Mouse (Mus musculus): Measurements from ENCODE around the gene Zdhhc12. TPM values are rescaled to one million over a fixed set of nuclear protein-coding genes. Genes with fewer than 3 reads are reported as not detected.
"Not testable (repeated sequence)": the region's sequence is repeated elsewhere in the genome, so short reads cannot be mapped to it uniquely, and the experiment has no call there.

Gene Zdhhc12
- polyA plus RNA-seq, 1 experiment from 2014 or later: 26.9 TPM

- H3K36me3 ChIP-seq (ENCODE audit: control insufficient read depth, insufficient read depth, low read length): no peaks in the 10 kb centered on the region
- H3K9ac ChIP-seq (ENCODE audit: low read depth, low read length): peak overlapping the region; percentile 52
- ATAC-seq: no peak
- H3K9me3 ChIP-seq (replicated peaks; ENCODE audit: control insufficient read depth, low read length, poor library complexity, severe bottlenecking): no peaks in the 10 kb centered on the region
- peak overlapping the region; percentile 41 for H3K4me3 ChIP-seq (ENCODE audit: low read depth, low read length)
- peaks cover 20% of the 10 kb centered on the region for H3K4me1 ChIP-seq (ENCODE audit: control insufficient read depth, insufficient read depth, low read length)
- WGBS: under 1% methylated on average over 40 of the region's 40 CpGs
- peak overlapping the region; percentile 97 for H3K4me2 ChIP-seq (ENCODE audit: low read length)
- H3K27me3 ChIP-seq (ENCODE audit: control insufficient read depth, insufficient read depth, low read depth, low read length): peaks cover 3% of the 10 kb centered on the region; the same call in 1 of the 2 replicates
- peak overlapping the region; percentile 73 for H3K27ac ChIP-seq (ENCODE audit: low read length)
Observed at GRCm38 (mm10) chr2:30062249-30063093, 31.0 kb downstream of the Zdhhc12 start.

GRCm38 (mm10) chr2:30061215-30062166 lies 32.0 kb downstream of the Zdhhc12 start:
- WGBS: 8% methylated on average over 37 of the region's 37 CpGs

GRCm38 (mm10) chr2:30058418-30058817 lies 35.0 kb downstream of the Zdhhc12 start:
- H3K27ac ChIP-seq (ENCODE audit: low read length): no peak overlapping the region
- no peak overlapping the region for H3K4me3 ChIP-seq (ENCODE audit: low read depth, low read length)
- H3K36me3 ChIP-seq (ENCODE audit: control insufficient read depth, insufficient read depth, low read length): no peaks in the 10 kb centered on the region
- H3K4me1 ChIP-seq (ENCODE audit: control insufficient read depth, insufficient read depth, low read length): peaks cover 16% of the 10 kb centered on the region
- H3K4me2 ChIP-seq (ENCODE audit: low read length): no peak overlapping the region
- H3K9ac ChIP-seq (ENCODE audit: low read depth, low read length): no peak overlapping the region
- no peaks in the 10 kb centered on the region for H3K9me3 ChIP-seq (replicated peaks; ENCODE audit: control insufficient read depth, low read length, poor library complexity, severe bottlenecking)
- H3K27me3 ChIP-seq (ENCODE audit: control insufficient read depth, insufficient read depth, low read depth, low read length): peaks cover 5% of the 10 kb centered on the region; the same call in 1 of the 2 replicates
- ATAC-seq: no peak
- WGBS: 26% methylated on average over 5 of the region's 5 CpGs

More at GRCm38 (mm10) chr2:30061215-30062166, 32.0 kb downstream of the Zdhhc12 start:
- Histone ChIP-seq H3K4me2 (ENCODE audit: low read length) (peak overlapping the region; percentile 97), H3K27ac (ENCODE audit: low read length) (peak overlapping the region; percentile 73; the same call in 1 of the 2 replicates), H3K36me3 (ENCODE audit: control insufficient read depth, insufficient read depth, low read length) (no peaks in the 10 kb centered on the region), H3K9me3 (replicated peaks; ENCODE audit: control insufficient read depth, low read length, poor library complexity, severe bottlenecking) (no peaks in the 10 kb centered on the region), H3K4me3 (ENCODE audit: low read depth, low read length) (peak overlapping the region; percentile 41), H3K4me1 (ENCODE audit: control insufficient read depth, insufficient read depth, low read length) (peaks cover 20% of the 10 kb centered on the region), H3K27me3 (ENCODE audit: control insufficient read depth, insufficient read depth, low read depth, low read length) (peaks cover 3% of the 10 kb centered on the region; the same call in 1 of the 2 replicates), H3K9ac (ENCODE audit: low read depth, low read length) (peak overlapping the region; percentile 52)
- no peak for ATAC-seq

- H3K4me3 ChIP-seq (ENCODE audit: low read depth, low read length): no peak within 1 kb of the TSS
- H3K9me3 ChIP-seq (replicated peaks; ENCODE audit: control insufficient read depth, low read length, poor library complexity, severe bottlenecking): no peaks in the 10 kb centered on the region
- 0 out of 2 replicates have a peak, but pooled peaks have one; percentile 45 for ATAC-seq
- no peaks in the 10 kb centered on the region for H3K36me3 ChIP-seq (ENCODE audit: control insufficient read depth, insufficient read depth, low read length)
- H3K4me2 ChIP-seq (ENCODE audit: low read length): no peak within 1 kb of the TSS
- H3K9ac ChIP-seq (ENCODE audit: low read depth, low read length): no peak within 1 kb of the TSS
- peaks cover 5% of the 10 kb centered on the region; the same call in 1 of the 2 replicates for H3K27me3 ChIP-seq (ENCODE audit: control insufficient read depth, insufficient read depth, low read depth, low read length)
- 44% methylated on average over 12 of the region's 12 CpGs for WGBS
- no peak within 1 kb of the TSS for H3K27ac ChIP-seq (ENCODE audit: low read length)
- peaks cover 8% of the 10 kb centered on the region for H3K4me1 ChIP-seq (ENCODE audit: control insufficient read depth, insufficient read depth, low read length)
Observed at GRCm38 (mm10) chr2:30057223-30057904, 36.1 kb downstream of the Zdhhc12 start, which contains the start of gene Set. Gene Set, plus strand, starts transcription at chr2:30057378.

- Histone ChIP-seq H3K27me3 (ENCODE audit: control insufficient read depth, insufficient read depth, low read depth, low read length) (peaks cover 5% of the 10 kb centered on the region; the same call in 1 of the 2 replicates), H3K9me3 (replicated peaks; ENCODE audit: control insufficient read depth, low read length, poor library complexity, severe bottlenecking) (no peaks in the 10 kb centered on the region), H3K36me3 (ENCODE audit: control insufficient read depth, insufficient read depth, low read length) (no peaks in the 10 kb centered on the region), H3K4me2 (ENCODE audit: low read length) (no peak overlapping the region), H3K4me3 (ENCODE audit: low read depth, low read length) (no peak overlapping the region), H3K27ac (ENCODE audit: low read length) (no peak overlapping the region), H3K9ac (ENCODE audit: low read depth, low read length) (no peak overlapping the region), H3K4me1 (ENCODE audit: control insufficient read depth, insufficient read depth, low read length) (peaks cover 5% of the 10 kb centered on the region)
- WGBS: 84% methylated on average over 3 of the region's 3 CpGs
- ATAC-seq: no peak
Observed at GRCm38 (mm10) chr2:30056736-30057135, 36.7 kb downstream of the Zdhhc12 start.

- ATAC-seq; H3K4me3 ChIP-seq (ENCODE audit: low read depth, low read length); H3K9me3 ChIP-seq (replicated peaks; ENCODE audit: control insufficient read depth, low read length, poor library complexity, severe bottlenecking); H3K27me3 ChIP-seq (ENCODE audit: control insufficient read depth, insufficient read depth, low read depth, low read length); H3K27ac ChIP-seq (ENCODE audit: low read length); H3K9ac ChIP-seq (ENCODE audit: low read depth, low read length); H3K36me3 ChIP-seq (ENCODE audit: control insufficient read depth, insufficient read depth, low read length); H3K4me2 ChIP-seq (ENCODE audit: low read length); H3K4me1 ChIP-seq (ENCODE audit: control insufficient read depth, insufficient read depth, low read length): not testable (repeated sequence)
- 96% methylated on average over 3 of the region's 3 CpGs for WGBS
Observed at GRCm38 (mm10) chr2:30055310-30055709, 38.1 kb downstream of the Zdhhc12 start.

- Histone ChIP-seq H3K4me2 (ENCODE audit: low read length) (no peak overlapping the region), H3K36me3 (ENCODE audit: control insufficient read depth, insufficient read depth, low read length) (no peaks in the 10 kb centered on the region), H3K4me1 (ENCODE audit: control insufficient read depth, insufficient read depth, low read length) (peaks cover 10% of the 10 kb centered on the region), H3K27me3 (ENCODE audit: control insufficient read depth, insufficient read depth, low read depth, low read length) (0 out of 2 replicates have a peak, but pooled peaks cover 2% of the 10 kb centered on the region), H3K9me3 (replicated peaks; ENCODE audit: control insufficient read depth, low read length, poor library complexity, severe bottlenecking) (no peaks in the 10 kb centered on the region), H3K9ac (ENCODE audit: low read depth, low read length) (no peak overlapping the region), H3K4me3 (ENCODE audit: low read depth, low read length) (no peak overlapping the region), H3K27ac (ENCODE audit: low read length) (no peak overlapping the region)
- no peak for ATAC-seq
- WGBS: 44% methylated on average over 6 of the region's 6 CpGs
Observed at GRCm38 (mm10) chr2:30051992-30052761, 41.3 kb downstream of the Zdhhc12 start.

GRCm38 (mm10) chr2:30049831-30050230 lies 43.6 kb downstream of the Zdhhc12 start:
- ATAC-seq: no peak
- no peak overlapping the region; the same call in 1 of the 2 replicates for H3K27ac ChIP-seq (ENCODE audit: low read length)
- WGBS: 89% methylated on average over 3 of the region's 3 CpGs
- no peak overlapping the region for H3K9ac ChIP-seq (ENCODE audit: low read depth, low read length)
- peaks cover 13% of the 10 kb centered on the region for H3K4me1 ChIP-seq (ENCODE audit: control insufficient read depth, insufficient read depth, low read length)
- H3K4me3 ChIP-seq (ENCODE audit: low read depth, low read length): no peak overlapping the region
- H3K36me3 ChIP-seq (ENCODE audit: control insufficient read depth, insufficient read depth, low read length): no peaks in the 10 kb centered on the region
- 0 out of 2 replicates have a peak, but pooled peaks cover 2% of the 10 kb centered on the region for H3K27me3 ChIP-seq (ENCODE audit: control insufficient read depth, insufficient read depth, low read depth, low read length)
- no peaks in the 10 kb centered on the region for H3K9me3 ChIP-seq (replicated peaks; ENCODE audit: control insufficient read depth, low read length, poor library complexity, severe bottlenecking)
- H3K4me2 ChIP-seq (ENCODE audit: low read length): no peak overlapping the region
